Mouse (Mus musculus): ENCODE measurements around the gene Maco1. TPM values are rescaled to one million over a fixed set of nuclear protein-coding genes. Genes with fewer than 3 reads are reported as not detected.
"Not testable (repeated sequence)": the region's sequence is repeated elsewhere in the genome, so short reads cannot be mapped to it uniquely, and the experiment has no call there.

Gene Maco1
- total RNA-seq, 2 experiments from 2014 or later = 56.1 to 57.5 TPM

GRCm38 (mm10) chr4:134827806-134828205 is 25.3 kb downstream of the Maco1 start:
- intact Hi-C loops (cut with DNase I) = no loop called here
- no peak for DNase-seq (ENCODE audit: extremely low spot score in 1 of 2, low spot score in 2 of 2)

- intact Hi-C loops (cut with DNase I) = no loop called here
These were observed 26.8 kb downstream of the Maco1 start for GRCm38 (mm10) chr4:134826348-134826747.

GRCm38 (mm10) chr4:134825864-134826263 is 27.3 kb downstream of the Maco1 start:
- DNase-seq (ENCODE audit: extremely low spot score in 1 of 2, low spot score in 2 of 2); intact Hi-C loops (cut with DNase I): not testable (repeated sequence)

More at GRCm38 (mm10) chr4:134826348-134826747, 26.8 kb downstream of the Maco1 start:
- DNase-seq (ENCODE audit: extremely low spot score in 1 of 2, low spot score in 2 of 2) = no peak

GRCm38 (mm10) chr4:134823560-134823959 is 29.6 kb downstream of the Maco1 start:
- intact Hi-C loops (cut with DNase I) = no loop called here
- no peak for DNase-seq (ENCODE audit: extremely low spot score in 1 of 2, low spot score in 2 of 2)

- no peak for DNase-seq (ENCODE audit: extremely low spot score in 1 of 2, low spot score in 2 of 2)
- intact Hi-C loops (cut with DNase I) = no loop called here
These were observed 32.1 kb downstream of the Maco1 start for GRCm38 (mm10) chr4:134821061-134821460.

GRCm38 (mm10) chr4:134817706-134818105 is 35.4 kb downstream of the Maco1 start:
- DNase-seq (ENCODE audit: extremely low spot score in 1 of 2, low spot score in 2 of 2) = no peak
- intact Hi-C loops (cut with DNase I) = no loop called here

- intact Hi-C loops (cut with DNase I) = no loop called here
- no peak for DNase-seq (ENCODE audit: extremely low spot score in 1 of 2, low spot score in 2 of 2)
These were observed 38.9 kb downstream of the Maco1 start for GRCm38 (mm10) chr4:134814229-134814571.

GRCm38 (mm10) chr4:134813406-134814228 is 39.5 kb downstream of the Maco1 start:
- intact Hi-C loops (cut with DNase I) = no loop called here
- DNase-seq (ENCODE audit: extremely low spot score in 1 of 2, low spot score in 2 of 2) = no peak

- intact Hi-C loops (cut with DNase I) = loop anchor here (5.0 kb wide), 1 partner anchor 78 kb away; no protein-coding TSS in a partner anchor
- no peak for DNase-seq (ENCODE audit: extremely low spot score in 1 of 2, low spot score in 2 of 2)
These were observed 48.4 kb downstream of the Maco1 start for GRCm38 (mm10) chr4:134804765-134805164.

- DNase-seq (ENCODE audit: extremely low spot score in 1 of 2, low spot score in 2 of 2) = no peak
- intact Hi-C loops (cut with DNase I) = loop anchor here (5.0 kb wide), 1 partner anchor 80 kb away; no protein-coding TSS in a partner anchor
These were observed 50.4 kb downstream of the Maco1 start for GRCm38 (mm10) chr4:134802765-134803164.

GRCm38 (mm10) chr4:134802155-134802554 is 51.0 kb downstream of the Maco1 start:
- intact Hi-C loops (cut with DNase I) = loop anchor here (5.0 kb wide), 1 partner anchor 80 kb away; no protein-coding TSS in a partner anchor
- no peak for DNase-seq (ENCODE audit: extremely low spot score in 1 of 2, low spot score in 2 of 2)

- intact Hi-C loops (cut with DNase I) = loop anchor here (5.0 kb wide), 1 partner anchor 82 kb away; no protein-coding TSS in a partner anchor
- DNase-seq (ENCODE audit: extremely low spot score in 1 of 2, low spot score in 2 of 2) = peak in 1 of 2 experiments; percentile 27
These were observed 52.5 kb downstream of the Maco1 start for GRCm38 (mm10) chr4:134800693-134801092.

- intact Hi-C loops (cut with DNase I) = loop anchor here (5.0 kb wide), 1 partner anchor 82 kb away; no protein-coding TSS in a partner anchor
- DNase-seq (ENCODE audit: extremely low spot score in 1 of 2, low spot score in 2 of 2) = peak; percentile 32 to 52
These were observed 53.0 kb downstream of the Maco1 start for GRCm38 (mm10) chr4:134800098-134800497.

- intact Hi-C loops (cut with DNase I) = loop anchor here (5.0 kb wide), 1 partner anchor 257 kb away; no protein-coding TSS in a partner anchor
These were observed 53.9 kb downstream of the Maco1 start for GRCm38 (mm10) chr4:134799272-134799671.

GRCm38 (mm10) chr4:134798861-134799260 is 54.3 kb downstream of the Maco1 start:
- intact Hi-C loops (cut with DNase I) = loop anchor here (5.0 kb wide), 1 partner anchor 257 kb away; no protein-coding TSS in a partner anchor
- no peak for DNase-seq (ENCODE audit: extremely low spot score in 1 of 2, low spot score in 2 of 2)

More at GRCm38 (mm10) chr4:134799272-134799671, 53.9 kb downstream of the Maco1 start:
- peak in 1 of 2 experiments; percentile 79 for DNase-seq (ENCODE audit: extremely low spot score in 1 of 2, low spot score in 2 of 2)

GRCm38 (mm10) chr4:134797621-134798020 is 55.5 kb downstream of the Maco1 start:
- DNase-seq (ENCODE audit: extremely low spot score in 1 of 2, low spot score in 2 of 2) = peak in 1 of 2 experiments; percentile 20
- intact Hi-C loops (cut with DNase I) = loop anchor here (5.0 kb wide), 1 partner anchor 255 kb away; no protein-coding TSS in a partner anchor

GRCm38 (mm10) chr4:134796581-134797361 is 56.4 kb downstream of the Maco1 start:
- peak in 1 of 2 experiments; percentile 35 for DNase-seq (ENCODE audit: extremely low spot score in 1 of 2, low spot score in 2 of 2)
- intact Hi-C loops (cut with DNase I) = loop anchor here (5.0 kb wide), 1 partner anchor 254 kb away; no protein-coding TSS in a partner anchor

GRCm38 (mm10) chr4:134795819-134796485 is 57.2 kb downstream of the Maco1 start:
- peak in 1 of 2 experiments; percentile 22 for DNase-seq (ENCODE audit: extremely low spot score in 1 of 2, low spot score in 2 of 2)
- intact Hi-C loops (cut with DNase I) = loop anchor here (5.0 kb wide), 1 partner anchor 254 kb away; no protein-coding TSS in a partner anchor

Data from left cerebral cortex, postnatal 10 days (tissue).